Mouse (Mus musculus) thymus, postnatal 25 days (tissue): Measurements from ENCODE around the gene Olfr1356.
"Not testable (repeated sequence)": the region's sequence is repeated elsewhere in the genome, so short reads cannot be mapped to it uniquely, and the experiment has no call there.

ENCODE experiments used
- DNase-seq: peaks from one replicate; pipeline ENCODE4 v3.0.0; 2022

Olfr1356 gene

DNA sequence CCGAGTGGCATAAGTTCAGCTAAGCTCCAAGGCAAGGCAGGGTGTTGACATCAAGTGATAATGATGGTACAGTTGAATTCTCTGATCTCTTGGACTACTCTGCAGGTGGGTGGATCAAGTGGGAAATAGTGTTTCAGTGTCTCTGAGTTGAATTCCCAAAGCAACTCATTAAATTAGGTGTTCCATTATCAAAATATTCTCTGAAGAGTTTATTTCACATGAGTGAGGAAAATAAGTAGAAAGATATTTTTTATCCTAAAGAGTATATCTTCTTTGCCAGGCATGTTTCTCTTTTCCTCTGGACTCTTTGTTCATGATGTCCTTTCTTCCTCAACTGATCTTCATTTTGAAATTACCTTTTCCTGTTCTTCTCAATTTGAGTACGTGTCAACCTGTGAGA, at the start of gene Olfr1356:
Gene Olfr1356, minus strand, starts transcription at position 101 of the 400 bp plus-strand sequence.
- DNase-seq: no peak

DNA sequence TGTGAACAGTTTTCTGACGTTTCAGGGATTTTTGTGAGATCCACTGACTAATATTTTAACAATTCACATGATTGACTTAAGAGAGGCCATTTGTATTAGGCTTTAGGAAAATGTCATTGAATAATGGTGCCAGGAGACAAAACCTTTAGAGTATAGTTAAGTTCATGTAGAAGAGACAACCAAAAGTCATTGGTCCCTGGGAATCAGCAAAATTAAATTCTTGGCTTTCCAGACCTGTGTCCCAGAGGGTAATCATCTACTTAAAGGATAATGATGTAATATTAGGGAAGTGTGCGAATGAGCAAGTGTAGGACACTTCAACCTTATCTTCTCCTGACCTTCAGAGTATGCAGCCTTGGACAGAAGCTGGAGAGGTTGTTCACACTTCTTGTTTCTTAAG, 23.3 kb upstream of the Olfr1356 start, which contains the start of gene Olfr1355:
Gene Olfr1355, plus strand, starts transcription at position 301 of the 400 bp plus-strand sequence.
- DNase-seq: no peak

DNA sequence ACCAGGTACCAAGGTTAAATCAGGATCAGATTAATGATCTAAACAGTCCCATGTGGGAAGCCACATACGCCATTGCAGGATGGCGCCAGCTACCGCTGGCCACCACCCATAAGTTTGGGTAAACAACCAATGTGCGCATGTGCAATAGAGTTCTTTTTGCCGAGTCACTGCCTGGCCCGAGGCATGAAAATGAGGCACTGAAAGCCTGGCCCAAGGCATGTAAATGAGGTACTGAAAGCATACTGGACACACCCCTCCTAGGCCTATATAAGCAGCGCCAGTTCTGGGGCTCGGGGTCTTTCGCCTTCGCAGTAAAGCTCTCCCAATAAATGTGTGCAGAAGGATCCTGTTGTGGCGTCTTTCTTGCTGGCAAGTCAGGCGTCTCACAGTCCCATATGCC, 11.5 kb downstream of the Olfr1356 start:
- not testable (repeated sequence) for DNase-seq

DNA sequence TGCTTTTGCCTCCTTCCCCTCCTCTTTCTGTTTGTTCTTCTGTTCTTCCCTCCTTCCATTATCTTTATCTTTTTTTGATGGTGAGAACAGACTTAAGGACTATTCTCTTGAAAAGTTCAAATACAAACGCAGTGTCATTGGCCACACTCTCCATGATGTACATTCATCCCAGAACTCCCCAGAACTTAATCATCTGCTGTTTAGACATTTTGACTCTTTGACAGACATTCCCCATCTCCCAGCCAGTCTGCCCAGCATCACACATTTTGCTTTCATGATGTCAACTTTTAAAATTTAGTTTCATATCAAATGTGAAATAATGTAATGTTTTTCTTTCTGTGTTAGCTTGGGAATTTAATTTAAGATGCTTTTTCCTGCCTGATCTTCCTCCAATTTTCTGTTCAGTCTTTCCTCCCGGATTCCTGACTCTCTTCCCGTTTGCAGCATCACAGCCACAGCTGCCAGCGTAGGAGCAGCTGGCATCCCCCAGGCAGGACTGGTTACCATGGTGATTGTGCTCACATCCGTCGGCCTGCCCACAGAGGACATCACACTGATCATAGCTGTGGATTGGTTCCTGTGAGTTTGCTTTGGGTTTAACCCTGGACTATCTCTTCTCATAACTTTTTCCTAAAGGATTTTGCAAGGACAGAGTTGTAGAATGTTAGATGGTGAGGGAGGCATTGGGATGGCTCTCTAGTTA, 39.5 kb downstream of the Olfr1356 start:
- no peak for DNase-seq

DNA sequence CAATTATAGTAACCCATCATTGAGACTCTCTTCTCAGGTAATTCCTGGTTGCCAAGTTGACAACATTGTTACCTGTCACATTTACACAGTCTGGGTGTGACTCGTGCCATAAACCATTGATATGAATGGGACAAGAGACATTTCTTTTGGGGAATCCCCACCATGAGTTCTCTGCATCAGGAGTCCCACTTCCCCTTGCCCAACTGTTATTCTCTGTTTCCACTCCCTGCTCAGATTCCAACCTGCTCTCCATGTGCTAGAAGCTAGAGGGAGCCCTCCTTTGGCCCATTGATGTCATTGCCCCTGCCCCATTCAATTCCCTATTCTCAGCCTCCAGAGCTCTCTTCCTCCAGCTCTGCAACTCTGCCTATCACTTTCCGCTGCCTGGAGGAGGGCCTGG, 50.5 kb downstream of the Olfr1356 start:
- DNase-seq: no peak
